Mouse (Mus musculus): ENCODE measurements around the gene Ifi27l2a.

The Ifi27l2a gene

GRCm38 (mm10) chr12:103425729-103426470 is 17.6 kb downstream of the Ifi27l2a start, which contains the start of gene Ddx24:
TSS of gene Ddx24 (minus strand) at chr12:103425830.
- ATAC-seq (ENCODE audit: low TSS enrichment), result peak; percentile 99

- no peak for ATAC-seq (ENCODE audit: low TSS enrichment)
These were observed 18.3 kb downstream of the Ifi27l2a start for GRCm38 (mm10) chr12:103425016-103425728.

GRCm38 (mm10) chr12:103408144-103408543 is 35.3 kb downstream of the Ifi27l2a start:
- ATAC-seq (ENCODE audit: low TSS enrichment), result peak; percentile 75

- ATAC-seq (ENCODE audit: low TSS enrichment), result peak; percentile 7; the same call in 1 of the 2 replicates
These were observed 35.8 kb downstream of the Ifi27l2a start, which contains the start of gene 9330161L09Rik for GRCm38 (mm10) chr12:103407720-103408119. TSS of gene 9330161L09Rik (minus strand) at chr12:103407820.

- ATAC-seq (ENCODE audit: low TSS enrichment), result no peak
These were observed 39.3 kb downstream of the Ifi27l2a start for GRCm38 (mm10) chr12:103404131-103404530.

GRCm38 (mm10) chr12:103396751-103397150 is 46.7 kb downstream of the Ifi27l2a start:
- no peak for ATAC-seq (ENCODE audit: low TSS enrichment)

- ATAC-seq (ENCODE audit: low TSS enrichment), result no peak
These were observed 47.8 kb downstream of the Ifi27l2a start for GRCm38 (mm10) chr12:103395486-103396275.

GRCm38 (mm10) chr12:103393528-103393927 is 50.0 kb downstream of the Ifi27l2a start:
- ATAC-seq (ENCODE audit: low TSS enrichment), result no peak
